Mouse (Mus musculus) forebrain, embryonic 12.5 days (tissue): Measurements from ENCODE around the gene Agps. TPM values are rescaled to one million over a fixed set of nuclear protein-coding genes. Genes with fewer than 3 reads are reported as not detected.

ENCODE experiments used
- ATAC-seq: fragments of 200-750 bp; cut with Nextera tagmentation; 2 replicates; pipeline ENCODE4 v1.8.0; 2017; ENCODE audit warnings: moderate TSS enrichment; ENCODE audit not compliant: low FRiP score
- H3K27ac ChIP-seq: fragments of 300-500 bp; sonication (generic); 2 replicates; pipeline ENCODE4 v1.5.1; 2016; ENCODE audit warnings: mild to moderate bottlenecking
- H3K27me3 ChIP-seq: fragments of 300-500 bp; sonication (generic); 2 replicates; pipeline ENCODE4 v1.6.1; 2016; ENCODE audit warnings: mild to moderate bottlenecking
- H3K36me3 ChIP-seq: fragments of 300-500 bp; sonication (generic); replicated peaks from 2 replicates; pipeline ENCODE4 v1.6.1; 2016; ENCODE audit warnings: mild to moderate bottlenecking
- H3K4me1 ChIP-seq: fragments of 300-500 bp; sonication (generic); 2 replicates; pipeline ENCODE4 v1.6.1; 2016
- H3K4me2 ChIP-seq: fragments of 300-500 bp; sonication (generic); 2 replicates; pipeline ENCODE4 v1.6.1; 2016; ENCODE audit warnings: mild to moderate bottlenecking, moderate library complexity
- H3K4me3 ChIP-seq: fragments of 300-500 bp; sonication (generic); replicated peaks from 2 replicates; pipeline ENCODE4 v1.5.1; 2016; ENCODE audit warnings: mild to moderate bottlenecking
- H3K9ac ChIP-seq: fragments of 300-500 bp; sonication (generic); 2 replicates; pipeline ENCODE4 v1.6.1; 2016; ENCODE audit warnings: mild to moderate bottlenecking
- H3K9me3 ChIP-seq: fragments of 300-500 bp; sonication (generic); 2 replicates; pipeline ENCODE4 v1.6.1; 2016
- WGBS: fragments of 180-500 bp; shearing (Covaris S2); methylation state at CpG from one replicate; pipeline ENCODE4 v1.1.7; 2016; 5-methylcytosine and 5-hydroxymethylcytosine counted together
- polyA plus RNA-seq: library from polyadenylated mRNA; unstranded; fragments of >200 nt; fragmentation: Nextera tagmentation; extraction: Ambion mirVana; gene quantifications from 2 replicates; pipeline ENCODE4 v1.2.1, GENCODE M21; 2016

Gene Agps
- polyA plus RNA-seq, 1 experiment from 2014 or later: 45.1 TPM

DNA sequence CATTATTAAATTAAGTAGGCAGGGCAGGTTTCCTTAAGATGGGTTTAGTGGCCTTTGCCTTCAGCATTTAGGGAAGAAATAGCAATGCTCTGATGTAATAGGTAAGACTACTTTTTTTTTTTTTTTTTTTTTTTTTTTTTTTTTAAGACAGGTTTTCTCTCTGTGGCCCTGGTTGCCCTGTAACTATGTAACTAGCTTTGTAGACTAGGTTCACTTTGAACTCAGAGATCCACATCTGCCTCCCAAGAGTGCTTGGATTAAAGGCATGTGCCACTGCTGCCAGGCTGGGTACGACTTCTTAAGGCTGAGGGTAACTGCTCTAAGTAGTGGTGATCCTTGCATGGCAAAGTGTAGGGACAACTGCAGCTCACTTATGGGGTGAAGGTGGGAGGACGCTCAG lies 2.5 kb downstream of the Agps start:
- WGBS: 94% methylated on average over 2 of the region's 2 CpGs
- Histone ChIP-seq H3K4me2 (no peak overlapping the region), H3K27ac (no peak overlapping the region), H3K4me3 (no peak overlapping the region), H3K9me3 (no peaks in the 10 kb centered on the region), H3K9ac (no peak overlapping the region), H3K27me3 (no peaks in the 10 kb centered on the region), H3K36me3 (no peaks in the 10 kb centered on the region), H3K4me1 (peaks cover 20% of the 10 kb centered on the region)
- ATAC-seq: no peak

DNA sequence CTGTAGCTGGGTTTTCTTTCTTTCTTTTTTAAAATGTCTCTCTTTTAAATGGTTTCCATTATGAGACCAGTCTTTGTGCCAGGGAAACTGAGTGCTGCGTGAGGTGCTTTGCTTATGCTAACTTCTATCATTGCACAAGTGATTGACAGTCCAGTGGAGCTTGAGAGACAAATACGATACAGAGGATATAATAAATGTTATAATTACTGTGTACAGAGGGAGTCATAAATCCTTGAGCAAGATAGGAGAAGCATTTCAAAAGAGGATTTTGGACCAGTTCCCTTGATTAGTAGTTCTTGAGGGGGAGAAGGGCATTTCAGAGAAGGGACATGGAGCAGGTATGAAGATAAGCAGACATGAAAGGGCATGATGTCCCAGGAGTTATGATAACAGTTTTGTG lies 10.3 kb downstream of the Agps start:
- Histone ChIP-seq H3K27me3 (no peaks in the 10 kb centered on the region), H3K36me3 (no peaks in the 10 kb centered on the region), H3K4me2 (no peak overlapping the region), H3K27ac (no peak overlapping the region), H3K9ac (no peak overlapping the region), H3K4me1 (peaks cover 3% of the 10 kb centered on the region; the same call in 1 of the 2 replicates), H3K9me3 (no peaks in the 10 kb centered on the region), H3K4me3 (no peak overlapping the region)
- WGBS: 88% methylated on average over 2 of the region's 2 CpGs
- no peak for ATAC-seq

DNA sequence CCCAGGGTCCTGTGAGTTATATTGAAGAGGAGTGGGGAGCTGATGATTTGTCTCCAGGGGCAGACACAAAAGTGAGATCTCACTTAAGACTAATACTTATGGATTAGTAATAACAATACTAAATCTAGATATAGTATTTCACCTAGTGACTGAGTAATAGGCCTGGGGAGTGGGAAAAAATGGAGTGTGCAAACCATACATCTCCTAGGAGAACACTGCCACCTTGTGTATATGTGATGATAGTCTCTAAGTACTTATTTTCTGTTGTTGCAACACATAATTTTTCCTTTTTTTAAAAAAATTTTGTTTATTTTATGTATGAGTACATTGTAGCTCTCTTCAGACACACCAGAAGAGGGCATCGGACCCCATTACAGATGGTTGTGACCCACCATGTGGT lies 15.7 kb downstream of the Agps start:
- Histone ChIP-seq H3K4me3 (no peak overlapping the region), H3K4me2 (no peak overlapping the region), H3K27ac (no peak overlapping the region), H3K9ac (no peak overlapping the region), H3K9me3 (no peaks in the 10 kb centered on the region), H3K4me1 (peaks cover 3% of the 10 kb centered on the region; the same call in 1 of the 2 replicates), H3K36me3 (no peaks in the 10 kb centered on the region), H3K27me3 (no peaks in the 10 kb centered on the region)
- no peak for ATAC-seq
- 97% methylated on average over 1 of the region's 1 CpGs for WGBS

DNA sequence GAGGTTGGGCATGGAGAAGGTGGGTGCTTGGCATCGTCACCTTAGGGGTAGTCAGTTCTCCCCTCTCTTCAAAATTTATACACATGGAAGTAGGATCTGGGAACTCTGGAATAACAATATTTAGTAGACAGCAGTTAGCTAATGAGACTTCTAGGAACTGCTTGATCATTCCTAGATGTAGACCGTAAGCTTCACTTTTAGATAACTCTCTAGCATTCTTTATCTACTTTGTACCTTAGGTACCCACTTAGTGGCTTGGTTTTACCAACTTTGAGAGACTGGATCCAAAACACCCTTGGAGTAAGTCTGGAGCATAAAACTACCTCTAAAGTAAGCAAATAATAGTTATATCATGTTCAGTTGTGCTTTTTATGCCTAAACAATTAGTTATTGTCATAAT lies 20.5 kb downstream of the Agps start:
- Histone ChIP-seq H3K27me3 (no peaks in the 10 kb centered on the region), H3K9ac (no peak overlapping the region), H3K36me3 (peaks cover 7% of the 10 kb centered on the region), H3K4me3 (no peak overlapping the region), H3K27ac (no peak overlapping the region), H3K4me1 (no peaks in the 10 kb centered on the region), H3K9me3 (no peaks in the 10 kb centered on the region), H3K4me2 (no peak overlapping the region)
- 92% methylated on average over 2 of the region's 2 CpGs for WGBS
- ATAC-seq: no peak

DNA sequence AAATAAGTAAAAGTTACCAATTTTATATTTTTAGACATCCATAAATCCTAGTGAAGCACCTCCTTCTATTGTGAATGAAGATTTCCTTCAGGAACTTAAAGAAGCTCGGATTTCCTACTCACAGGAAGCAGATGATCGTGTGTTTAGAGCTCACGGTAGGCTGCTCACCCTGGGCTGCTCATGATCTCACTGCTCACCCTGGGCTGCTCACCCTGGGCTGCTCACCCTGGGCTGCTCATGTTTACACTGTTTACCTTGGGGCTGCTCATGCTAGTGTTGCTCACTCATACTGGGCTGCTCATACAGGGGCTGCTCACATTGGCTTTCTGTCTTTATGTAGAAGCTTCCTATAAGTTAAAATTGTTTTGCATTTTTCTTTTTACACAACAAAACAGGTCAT lies 22.2 kb downstream of the Agps start:
- H3K4me1 ChIP-seq: no peaks in the 10 kb centered on the region
- peaks cover 15% of the 10 kb centered on the region for H3K36me3 ChIP-seq
- H3K27ac ChIP-seq: no peak overlapping the region
- H3K4me2 ChIP-seq: no peak overlapping the region
- H3K9ac ChIP-seq: no peak overlapping the region
- ATAC-seq: no peak
- H3K4me3 ChIP-seq: no peak overlapping the region
- 73% methylated on average over 3 of the region's 3 CpGs for WGBS
- H3K9me3 ChIP-seq: no peaks in the 10 kb centered on the region
- H3K27me3 ChIP-seq: no peaks in the 10 kb centered on the region

DNA sequence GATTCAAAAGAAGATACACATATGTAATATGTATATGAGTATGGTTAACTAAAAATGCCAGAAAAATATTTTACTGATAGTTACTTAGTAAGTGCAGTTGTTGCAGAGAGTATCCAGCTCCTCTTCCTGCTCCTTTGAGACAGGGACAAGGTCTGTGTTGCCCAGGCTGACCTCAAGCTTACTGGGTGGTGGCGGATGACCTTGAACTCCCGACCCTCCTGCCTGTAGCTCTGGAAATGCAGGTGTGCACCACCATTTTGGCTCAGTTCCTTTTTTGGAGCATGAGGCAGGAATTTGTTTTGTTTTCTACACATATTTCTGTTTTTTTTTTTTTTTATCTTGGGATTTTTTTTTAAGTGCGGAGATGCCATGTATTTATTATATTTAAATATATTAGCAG lies 29.1 kb downstream of the Agps start:
- ATAC-seq: no peak
- no peaks in the 10 kb centered on the region for H3K4me1 ChIP-seq
- peaks cover 18% of the 10 kb centered on the region for H3K36me3 ChIP-seq
- no peaks in the 10 kb centered on the region for H3K27me3 ChIP-seq
- H3K9ac ChIP-seq: no peak overlapping the region
- no peak overlapping the region for H3K27ac ChIP-seq
- no peak overlapping the region for H3K4me2 ChIP-seq
- H3K9me3 ChIP-seq: no peaks in the 10 kb centered on the region
- 92% methylated on average over 3 of the region's 3 CpGs for WGBS
- no peak overlapping the region for H3K4me3 ChIP-seq

DNA sequence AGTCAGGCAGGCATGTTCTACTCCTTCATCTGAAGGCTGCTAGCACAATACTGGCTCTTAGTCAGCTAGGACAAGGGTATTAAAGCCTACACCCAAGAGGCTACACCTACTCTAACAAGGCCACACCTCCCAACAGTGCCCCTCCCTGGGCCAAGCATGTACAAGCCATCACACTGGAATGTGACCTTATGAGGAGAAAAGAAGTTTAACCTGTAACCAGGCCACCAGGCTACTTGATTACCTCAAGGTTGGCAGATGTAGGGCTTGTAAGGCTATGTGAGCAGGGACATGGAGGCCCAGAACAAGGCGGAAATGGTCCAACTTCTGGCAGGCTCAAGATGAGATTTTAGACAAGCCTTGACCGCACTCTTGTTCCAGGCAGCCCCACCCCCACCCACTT lies 37.6 kb downstream of the Agps start:
- WGBS: 94% methylated on average over 2 of the region's 2 CpGs
- H3K36me3 ChIP-seq: peaks cover 15% of the 10 kb centered on the region
- H3K27ac ChIP-seq: no peak overlapping the region
- no peaks in the 10 kb centered on the region for H3K27me3 ChIP-seq
- H3K4me1 ChIP-seq: no peaks in the 10 kb centered on the region
- H3K4me2 ChIP-seq: no peak overlapping the region
- H3K9ac ChIP-seq: no peak overlapping the region
- no peak for ATAC-seq
- H3K4me3 ChIP-seq: no peak overlapping the region
- no peaks in the 10 kb centered on the region for H3K9me3 ChIP-seq

DNA sequence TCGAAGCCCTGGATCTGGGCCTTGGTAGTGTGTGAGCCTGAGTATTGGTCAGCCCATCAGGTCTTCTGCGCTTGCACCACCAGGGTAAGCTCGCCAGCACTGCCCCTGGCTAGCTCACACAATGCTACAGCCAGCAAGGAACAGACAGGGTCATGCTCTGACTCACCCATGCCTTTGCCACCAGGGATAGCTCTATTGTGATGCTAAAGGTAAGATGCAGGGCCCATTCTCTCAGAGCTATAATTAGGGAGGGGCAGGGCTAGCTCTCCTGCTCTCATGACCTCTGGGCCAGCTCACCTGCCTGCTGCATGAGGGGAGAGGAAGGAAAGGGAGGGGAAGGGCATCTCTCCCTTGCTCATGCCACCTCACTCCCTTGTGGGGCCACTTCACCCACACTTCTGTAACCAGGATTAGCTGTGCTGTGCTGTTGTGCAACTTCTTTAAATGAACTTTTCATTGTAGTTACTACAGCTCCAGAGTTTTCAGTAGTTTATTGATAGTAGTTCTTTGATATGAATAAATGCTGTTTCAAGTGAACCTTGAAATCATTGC lies 42.1 kb downstream of the Agps start:
- Histone ChIP-seq H3K27ac (no peak overlapping the region), H3K4me2 (no peak overlapping the region), H3K9ac (no peak overlapping the region), H3K27me3 (no peaks in the 10 kb centered on the region), H3K4me3 (no peak overlapping the region), H3K9me3 (no peaks in the 10 kb centered on the region), H3K4me1 (no peaks in the 10 kb centered on the region), H3K36me3 (peaks cover 11% of the 10 kb centered on the region)
- 70% methylated on average over 3 of the region's 3 CpGs for WGBS
- ATAC-seq: no peak

GRCm38 (mm10) chr2:75879791-75880190 lies 47.8 kb downstream of the Agps start:
- Histone ChIP-seq H3K4me2 (no peak overlapping the region), H3K27me3 (no peaks in the 10 kb centered on the region), H3K9ac (no peak overlapping the region), H3K27ac (no peak overlapping the region), H3K4me3 (no peak overlapping the region), H3K36me3 (no peaks in the 10 kb centered on the region; the same call in 1 of the 2 replicates), H3K4me1 (no peaks in the 10 kb centered on the region), H3K9me3 (no peaks in the 10 kb centered on the region)
- 52% methylated on average over 3 of the region's 3 CpGs for WGBS
- no peak for ATAC-seq

GRCm38 (mm10) chr2:75883543-75883942 lies 51.6 kb downstream of the Agps start:
- H3K9ac ChIP-seq: no peak overlapping the region
- ATAC-seq: no peak
- H3K9me3 ChIP-seq: no peaks in the 10 kb centered on the region
- no peak overlapping the region for H3K27ac ChIP-seq
- WGBS: 74% methylated on average over 1 of the region's 1 CpGs
- H3K4me3 ChIP-seq: no peak overlapping the region
- H3K4me2 ChIP-seq: no peak overlapping the region
- H3K36me3 ChIP-seq: peaks cover 5% of the 10 kb centered on the region
- H3K27me3 ChIP-seq: no peaks in the 10 kb centered on the region
- no peaks in the 10 kb centered on the region for H3K4me1 ChIP-seq

GRCm38 (mm10) chr2:75891981-75892380 lies 60.0 kb downstream of the Agps start:
- Histone ChIP-seq H3K4me2 (no peak overlapping the region), H3K27ac (no peak overlapping the region), H3K36me3 (peaks cover 5% of the 10 kb centered on the region), H3K9me3 (no peaks in the 10 kb centered on the region), H3K9ac (no peak overlapping the region), H3K4me1 (no peaks in the 10 kb centered on the region), H3K27me3 (no peaks in the 10 kb centered on the region), H3K4me3 (no peak overlapping the region)
- WGBS: 47% methylated on average over 4 of the region's 4 CpGs
- no peak for ATAC-seq

DNA sequence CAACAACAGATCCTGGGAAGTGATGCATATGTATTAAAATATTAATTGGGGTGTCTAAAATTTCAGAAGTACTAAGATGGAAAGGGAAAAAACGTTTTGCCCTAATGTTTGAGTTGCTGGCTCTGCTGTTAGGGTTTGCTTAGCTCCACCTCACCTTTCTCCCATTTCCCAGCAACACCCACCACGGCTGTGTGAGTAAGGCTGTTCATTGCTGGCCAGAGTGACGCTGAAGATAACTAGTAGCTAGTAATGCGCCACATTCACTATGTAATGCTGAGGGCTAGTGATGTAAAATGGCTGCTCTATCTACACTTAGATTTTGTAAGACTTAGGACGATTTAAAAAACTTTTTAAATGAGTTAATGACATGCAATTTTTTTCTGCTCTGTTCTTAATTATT lies 63.7 kb downstream of the Agps start:
- no peak overlapping the region for H3K4me2 ChIP-seq

GRCm38 (mm10) chr2:75900281-75900680 lies 68.3 kb downstream of the Agps start:
- Histone ChIP-seq H3K9ac (no peak overlapping the region), H3K4me2 (no peak overlapping the region), H3K4me3 (no peak overlapping the region), H3K27ac (no peak overlapping the region), H3K27me3 (no peaks in the 10 kb centered on the region), H3K36me3 (peaks cover 10% of the 10 kb centered on the region), H3K4me1 (no peaks in the 10 kb centered on the region), H3K9me3 (no peaks in the 10 kb centered on the region)
- no peak for ATAC-seq
- WGBS: 81% methylated on average over 1 of the region's 1 CpGs

More for the DNA sequence above, 63.7 kb downstream of the Agps start:
- WGBS: 88% methylated on average over 5 of the region's 5 CpGs
- no peak for ATAC-seq
- H3K4me3 ChIP-seq: no peak overlapping the region
- H3K27ac ChIP-seq: no peak overlapping the region
- no peaks in the 10 kb centered on the region for H3K27me3 ChIP-seq
- H3K4me1 ChIP-seq: no peaks in the 10 kb centered on the region
- no peak overlapping the region for H3K9ac ChIP-seq
- no peaks in the 10 kb centered on the region for H3K9me3 ChIP-seq
- H3K36me3 ChIP-seq: peaks cover 10% of the 10 kb centered on the region
